Mouse (Mus musculus) hindbrain, embryonic 15.5 days (tissue): ENCODE results near the gene Qdpr. TPM values are rescaled to one million over a fixed set of nuclear protein-coding genes. Genes with fewer than 3 reads are reported as not detected.

Experiments used
- ATAC-seq: fragments of 200-750 bp; cut with Nextera tagmentation; 2 replicates; pipeline ENCODE4 v1.8.0; 2017; ENCODE audit warnings: low read depth, moderate number of reproducible peaks, moderate TSS enrichment; ENCODE audit not compliant: low FRiP score
- H3K27ac ChIP-seq: fragments of 300-500 bp; sonication (generic); replicated peaks from 2 replicates; pipeline ENCODE4 v1.5.1; 2015; ENCODE audit warnings: mild to moderate bottlenecking, inconsistent platforms
- H3K27me3 ChIP-seq: fragments of 300-500 bp; sonication (generic); 2 replicates; pipeline ENCODE4 v1.6.1; 2015; ENCODE audit warnings: control low read depth, inconsistent platforms
- H3K36me3 ChIP-seq: fragments of 300-500 bp; sonication (generic); 2 replicates; pipeline ENCODE4 v1.6.1; 2015; ENCODE audit warnings: control low read depth, inconsistent platforms
- H3K4me1 ChIP-seq: fragments of 300-500 bp; sonication (generic); replicated peaks from 2 replicates; pipeline ENCODE4 v1.6.1; 2015; ENCODE audit warnings: control low read depth, inconsistent platforms
- H3K4me2 ChIP-seq: fragments of 300-500 bp; sonication (generic); 2 replicates; pipeline ENCODE4 v1.6.1; 2015; ENCODE audit warnings: moderate library complexity, mild to moderate bottlenecking, inconsistent platforms
- H3K4me3 ChIP-seq: fragments of 300-500 bp; sonication (generic); 2 replicates; pipeline ENCODE4 v1.5.1; 2015; ENCODE audit warnings: mild to moderate bottlenecking, inconsistent platforms
- H3K9ac ChIP-seq: fragments of 300-500 bp; sonication (generic); 2 replicates; pipeline ENCODE4 v1.6.1; 2015; ENCODE audit warnings: inconsistent platforms
- H3K9me3 ChIP-seq: fragments of 300-500 bp; sonication (generic); 2 replicates; pipeline ENCODE4 v1.6.1; 2016; ENCODE audit warnings: control low read depth, inconsistent platforms
- WGBS: fragments of 180-500 bp; shearing (Covaris S2); methylation state at CpG from one replicate; pipeline ENCODE4 v1.1.7; 2015; 5-methylcytosine and 5-hydroxymethylcytosine counted together
- polyA plus RNA-seq: library from polyadenylated mRNA; unstranded; fragments of >200 nt; fragmentation: Nextera tagmentation; extraction: Ambion mirVana; gene quantifications from 2 replicates; pipeline ENCODE4 v1.2.1, GENCODE M21; 2015

Gene Qdpr
- polyA plus RNA-seq, 1 experiment from 2014 or later, result 132 TPM

DNA sequence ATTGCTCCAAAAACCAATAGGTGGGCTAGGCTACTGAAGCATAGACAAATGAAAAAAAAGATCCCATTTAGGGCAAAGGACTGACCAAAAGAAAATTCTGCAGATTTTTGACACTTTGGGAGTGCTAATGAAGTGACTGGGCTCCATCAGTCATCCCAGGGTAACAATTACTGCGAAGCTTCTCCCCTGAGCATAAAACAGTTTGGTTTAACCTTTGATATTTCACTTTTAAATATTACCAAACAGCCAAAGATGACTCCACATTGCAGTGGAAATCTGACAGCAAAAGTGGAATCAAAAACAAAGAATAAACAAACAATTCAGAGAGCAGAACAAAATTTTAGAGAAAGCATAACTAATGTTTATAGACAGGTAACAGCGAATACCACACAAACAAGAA lies 31.1 kb upstream of the Qdpr start:
- H3K27ac ChIP-seq, result no peak overlapping the region
- H3K4me3 ChIP-seq, result no peak overlapping the region
- no peak for ATAC-seq
- no peak overlapping the region for H3K4me2 ChIP-seq
- H3K9ac ChIP-seq, result no peak overlapping the region
- no peaks in the 10 kb centered on the region for H3K4me1 ChIP-seq
- H3K36me3 ChIP-seq, result no peaks in the 10 kb centered on the region
- H3K27me3 ChIP-seq, result 0 out of 2 replicates have a peak, but pooled peaks cover 2% of the 10 kb centered on the region
- no peaks in the 10 kb centered on the region for H3K9me3 ChIP-seq
- whole genome bisulfite sequencing, result 85% methylated on average over 2 of the region's 2 CpGs

DNA sequence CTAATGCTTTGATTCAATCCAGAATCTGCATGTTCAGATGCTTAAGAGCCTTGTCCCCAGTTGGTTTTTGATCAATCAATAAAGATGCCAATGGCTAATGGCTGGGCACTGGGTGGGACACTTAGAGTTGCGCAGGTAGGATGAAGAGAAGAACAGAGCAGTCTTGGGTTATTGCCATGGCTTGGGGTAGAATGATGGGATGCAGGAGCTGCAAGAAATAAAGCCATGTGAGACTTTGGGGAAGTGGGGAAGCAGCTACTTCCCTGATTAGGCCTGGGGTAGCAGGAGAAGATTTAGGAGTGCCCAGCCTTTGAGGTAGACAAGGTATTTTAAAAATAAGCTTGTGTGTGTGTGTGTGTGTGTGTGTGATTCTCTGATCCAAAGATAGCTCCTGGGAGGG lies 30.0 kb upstream of the Qdpr start:
- no peak for ATAC-seq
- H3K36me3 ChIP-seq, result no peaks in the 10 kb centered on the region
- H3K4me3 ChIP-seq, result no peak overlapping the region
- H3K4me2 ChIP-seq, result no peak overlapping the region
- no peak overlapping the region for H3K27ac ChIP-seq
- H3K9ac ChIP-seq, result no peak overlapping the region
- H3K9me3 ChIP-seq, result no peaks in the 10 kb centered on the region
- 0 out of 2 replicates have a peak, but pooled peaks cover 2% of the 10 kb centered on the region for H3K27me3 ChIP-seq
- WGBS, result 88% methylated on average over 1 of the region's 1 CpGs
- H3K4me1 ChIP-seq, result no peaks in the 10 kb centered on the region

DNA sequence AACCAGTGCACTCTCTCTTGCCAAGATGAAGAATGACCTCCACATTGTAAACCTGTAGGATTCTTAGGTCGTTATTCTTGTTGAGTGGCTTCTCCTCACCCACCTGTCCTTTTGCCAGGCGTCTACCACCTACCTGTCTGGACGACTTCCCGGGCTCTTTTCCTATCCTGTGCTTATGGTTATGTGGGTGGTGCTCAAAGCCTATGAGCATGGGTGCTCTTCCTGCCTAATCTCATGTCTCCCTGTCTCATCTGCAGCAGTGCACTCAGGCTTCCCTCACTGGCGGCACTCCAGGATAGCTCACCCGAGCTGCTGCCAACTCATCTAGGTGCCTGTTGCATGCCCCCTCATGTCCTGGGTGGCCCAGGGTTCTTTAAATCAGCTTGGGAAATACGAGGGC lies 27.6 kb upstream of the Qdpr start:
- Histone ChIP-seq H3K27ac (no peak overlapping the region), H3K4me2 (no peak overlapping the region)

DNA sequence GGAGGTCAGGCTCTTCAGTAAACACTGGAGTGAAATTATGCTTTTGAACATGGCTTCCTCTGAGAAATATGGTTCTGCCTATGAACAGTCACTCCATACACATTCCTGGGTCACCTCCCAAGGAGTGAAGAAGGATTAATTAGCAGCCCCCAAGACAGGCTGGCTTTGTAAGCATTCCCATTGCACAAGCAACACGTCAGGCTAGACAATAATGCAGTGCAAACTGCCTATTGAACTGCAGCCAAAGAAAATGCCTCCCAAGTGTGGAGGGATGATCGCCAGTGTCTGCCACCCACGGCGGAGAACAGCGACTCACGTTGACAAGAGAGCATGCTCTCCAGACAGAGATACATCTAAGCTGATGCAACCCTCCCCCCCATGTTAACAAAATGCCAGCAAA lies 26.3 kb upstream of the Qdpr start:
- peak; percentile 63 for ATAC-seq
- Histone ChIP-seq H3K4me2 (no peak overlapping the region), H3K4me3 (no peak overlapping the region), H3K9me3 (no peaks in the 10 kb centered on the region), H3K27ac (no peak overlapping the region), H3K27me3 (0 out of 2 replicates have a peak, but pooled peaks cover 2% of the 10 kb centered on the region), H3K4me1 (no peaks in the 10 kb centered on the region), H3K36me3 (no peaks in the 10 kb centered on the region), H3K9ac (no peak overlapping the region)
- WGBS, result 17% methylated on average over 6 of the region's 6 CpGs

More for the DNA sequence above, 27.6 kb upstream of the Qdpr start:
- ATAC-seq, result no peak
- H3K4me3 ChIP-seq, result no peak overlapping the region
- H3K27me3 ChIP-seq, result 0 out of 2 replicates have a peak, but pooled peaks cover 2% of the 10 kb centered on the region
- H3K4me1 ChIP-seq, result no peaks in the 10 kb centered on the region
- no peak overlapping the region for H3K9ac ChIP-seq
- H3K9me3 ChIP-seq, result no peaks in the 10 kb centered on the region
- H3K36me3 ChIP-seq, result no peaks in the 10 kb centered on the region
- 81% methylated on average over 7 of the region's 7 CpGs for WGBS

GRCm38 (mm10) chr5:45475771-45476170 lies 25.7 kb upstream of the Qdpr start:
- H3K36me3 ChIP-seq, result no peaks in the 10 kb centered on the region
- no peak for ATAC-seq
- H3K27me3 ChIP-seq, result 0 out of 2 replicates have a peak, but pooled peaks cover 2% of the 10 kb centered on the region
- H3K4me2 ChIP-seq, result no peak overlapping the region
- H3K9me3 ChIP-seq, result no peaks in the 10 kb centered on the region
- H3K27ac ChIP-seq, result no peak overlapping the region
- H3K4me1 ChIP-seq, result no peaks in the 10 kb centered on the region
- H3K9ac ChIP-seq, result no peak overlapping the region
- WGBS, result 78% methylated on average over 5 of the region's 5 CpGs
- H3K4me3 ChIP-seq, result no peak overlapping the region

GRCm38 (mm10) chr5:45474758-45475157 lies 24.7 kb upstream of the Qdpr start:
- no peak for ATAC-seq
- H3K9ac ChIP-seq, result no peak overlapping the region
- 71% methylated on average over 4 of the region's 4 CpGs for whole genome bisulfite sequencing

DNA sequence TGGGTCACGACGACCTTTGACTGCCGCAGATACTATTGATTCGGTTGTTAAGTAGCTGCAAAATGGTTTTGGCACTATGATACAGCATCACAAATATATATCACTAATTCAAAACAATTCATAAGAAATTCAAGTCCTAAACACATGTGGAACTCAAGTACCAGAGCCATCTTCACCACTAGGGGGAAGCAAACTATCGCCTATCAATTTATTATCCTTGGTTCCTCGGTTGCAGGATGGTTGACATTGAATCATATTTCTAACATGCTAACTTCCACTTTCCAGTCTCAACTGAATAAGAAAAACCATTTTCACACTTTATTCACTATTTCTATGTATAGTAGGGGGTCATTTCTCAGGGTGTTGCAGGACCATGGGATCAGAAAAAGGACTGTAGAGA lies 24.2 kb upstream of the Qdpr start:
- Histone ChIP-seq H3K4me1 (no peaks in the 10 kb centered on the region), H3K36me3 (no peaks in the 10 kb centered on the region), H3K27ac (no peak overlapping the region), H3K27me3 (0 out of 2 replicates have a peak, but pooled peaks cover 2% of the 10 kb centered on the region), H3K4me2 (no peak overlapping the region), H3K4me3 (no peak overlapping the region), H3K9ac (no peak overlapping the region), H3K9me3 (no peaks in the 10 kb centered on the region)
- ATAC-seq, result no peak
- 34% methylated on average over 6 of the region's 6 CpGs for WGBS

More at GRCm38 (mm10) chr5:45474758-45475157, 24.7 kb upstream of the Qdpr start:
- H3K4me1 ChIP-seq, result no peaks in the 10 kb centered on the region
- H3K27ac ChIP-seq, result no peak overlapping the region
- H3K4me3 ChIP-seq, result no peak overlapping the region
- H3K9me3 ChIP-seq, result no peaks in the 10 kb centered on the region
- H3K27me3 ChIP-seq, result 0 out of 2 replicates have a peak, but pooled peaks cover 2% of the 10 kb centered on the region
- H3K36me3 ChIP-seq, result no peaks in the 10 kb centered on the region
- H3K4me2 ChIP-seq, result no peak overlapping the region

DNA sequence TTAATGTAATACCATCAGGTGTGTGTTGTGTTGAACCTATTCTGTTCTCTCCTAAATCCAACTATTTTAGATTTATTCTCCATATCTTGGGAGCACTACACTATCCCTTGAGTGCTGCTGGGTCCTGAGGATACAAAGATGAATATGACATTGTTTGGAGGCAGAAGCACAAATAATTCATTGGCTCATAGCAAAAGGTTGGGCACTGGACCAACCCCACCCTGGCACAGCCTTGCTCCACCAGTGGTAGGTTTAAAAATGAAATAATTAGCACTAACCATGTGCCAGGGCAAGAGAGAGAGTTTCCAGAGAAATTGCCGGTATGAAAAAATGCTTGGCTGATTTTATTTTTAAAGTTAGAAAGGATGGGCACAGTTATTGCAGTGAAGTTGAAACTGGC lies 23.5 kb upstream of the Qdpr start:
- Histone ChIP-seq H3K9me3 (no peaks in the 10 kb centered on the region), H3K4me2 (no peak overlapping the region), H3K27me3 (0 out of 2 replicates have a peak, but pooled peaks cover 2% of the 10 kb centered on the region), H3K36me3 (no peaks in the 10 kb centered on the region), H3K27ac (no peak overlapping the region), H3K4me3 (no peak overlapping the region), H3K9ac (no peak overlapping the region), H3K4me1 (no peaks in the 10 kb centered on the region)
- ATAC-seq, result no peak
- WGBS, result 88% methylated on average over 1 of the region's 1 CpGs

DNA sequence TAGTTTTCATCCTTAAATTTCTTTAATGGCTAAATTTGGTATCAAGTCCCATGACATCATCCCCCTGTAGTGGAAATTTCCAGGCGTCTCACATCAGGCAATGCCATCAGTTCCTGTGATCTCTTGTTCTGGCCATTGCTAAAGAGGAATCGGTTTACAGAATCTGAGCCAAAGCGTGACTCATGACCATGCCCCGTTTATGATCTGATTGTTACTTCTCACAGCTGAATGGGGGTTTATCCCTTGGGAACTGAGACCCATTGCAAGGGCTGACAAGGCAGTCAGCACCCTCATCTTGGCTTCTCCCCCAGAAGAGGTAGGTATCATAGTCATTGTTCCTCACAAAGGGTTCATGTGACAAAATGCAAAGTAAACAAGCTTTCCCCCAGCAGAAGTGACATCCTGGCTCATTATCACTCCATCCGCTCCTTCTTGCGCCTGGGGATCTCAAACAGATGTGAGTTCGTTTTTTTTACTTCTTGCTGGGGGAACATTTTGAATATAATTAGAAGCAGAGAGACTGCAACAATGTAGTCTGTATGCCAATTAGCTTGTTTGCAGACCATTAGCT lies 22.9 kb upstream of the Qdpr start:
- Histone ChIP-seq H3K27ac (no peak overlapping the region), H3K4me3 (no peak overlapping the region), H3K4me2 (no peak overlapping the region), H3K9ac (no peak overlapping the region), H3K27me3 (0 out of 2 replicates have a peak, but pooled peaks cover 2% of the 10 kb centered on the region), H3K36me3 (no peaks in the 10 kb centered on the region), H3K4me1 (no peaks in the 10 kb centered on the region), H3K9me3 (no peaks in the 10 kb centered on the region)
- no peak for ATAC-seq
- WGBS, result 57% methylated on average over 7 of the region's 7 CpGs

DNA sequence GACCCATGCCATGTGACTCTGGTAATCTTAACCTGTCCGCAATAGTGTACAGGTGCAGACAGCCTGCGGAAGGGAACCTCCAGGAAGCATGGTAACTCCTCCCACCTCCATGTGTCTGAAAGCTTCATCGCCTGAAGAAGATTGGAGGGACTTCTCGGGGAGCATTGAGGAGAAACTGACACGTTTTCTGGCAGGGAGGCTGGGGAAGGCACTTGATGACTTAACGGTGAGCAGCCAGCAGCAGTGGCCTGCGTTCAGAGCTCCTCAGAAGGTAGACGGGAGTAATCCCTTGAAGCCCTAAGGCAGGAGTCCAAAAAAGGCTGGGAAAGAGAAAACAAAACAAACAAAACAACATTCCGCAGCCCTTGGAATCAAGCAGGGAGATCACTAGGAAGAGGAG lies 4.4 kb upstream of the Qdpr start:
- Histone ChIP-seq H3K4me1 (peaks cover 6% of the 10 kb centered on the region), H3K4me3 (no peak overlapping the region), H3K27me3 (no peaks in the 10 kb centered on the region), H3K36me3 (no peaks in the 10 kb centered on the region), H3K4me2 (no peak overlapping the region), H3K9me3 (no peaks in the 10 kb centered on the region), H3K9ac (no peak overlapping the region), H3K27ac (no peak overlapping the region)
- ATAC-seq, result no peak
- 50% methylated on average over 9 of the region's 9 CpGs for WGBS

- 72% methylated on average over 6 of the region's 6 CpGs for WGBS
- Histone ChIP-seq H3K27ac (no peak within 1 kb of the TSS), H3K4me2 (no peak within 1 kb of the TSS), H3K9me3 (no peaks in the 10 kb centered on the region), H3K36me3 (no peaks in the 10 kb centered on the region), H3K27me3 (no peaks in the 10 kb centered on the region), H3K4me3 (no peak within 1 kb of the TSS), H3K9ac (no peak within 1 kb of the TSS), H3K4me1 (peaks cover 15% of the 10 kb centered on the region)
- ATAC-seq, result no peak
Measured at GRCm38 (mm10) chr5:45453451-45453850, 3.4 kb upstream of the Qdpr start, which contains the start of gene Clrn2. Gene Clrn2 (plus strand): TSS chr5:45453751.

- ATAC-seq, result no peak
- no peak overlapping the region for H3K27ac ChIP-seq
- 4% methylated on average over 8 of the region's 8 CpGs for WGBS
Measured at GRCm38 (mm10) chr5:45449206-45449605, 830 bp downstream of the Qdpr start.

More at GRCm38 (mm10) chr5:45449206-45449605, 830 bp downstream of the Qdpr start:
- Histone ChIP-seq H3K4me3 (peak overlapping the region; percentile 75), H3K27me3 (0 out of 2 replicates have a peak, but pooled peaks cover 3% of the 10 kb centered on the region), H3K4me1 (peaks cover 21% of the 10 kb centered on the region), H3K4me2 (peak overlapping the region; percentile 96), H3K9ac (peak overlapping the region; percentile 79), H3K9me3 (no peaks in the 10 kb centered on the region), H3K36me3 (0 out of 2 replicates have a peak, but pooled peaks cover 3% of the 10 kb centered on the region)
